Mouse (Mus musculus): ENCODE data around the gene Mylk4. TPM values are rescaled to one million over a fixed set of nuclear protein-coding genes. Genes with fewer than 3 reads are reported as not detected.

Gene Mylk4
- polyA plus RNA-seq, 1 experiment from 2014 or later, result 0.10 TPM

GRCm38 (mm10) chr13:32662041-32662440 is 121.7 kb downstream of the Mylk4 start:
- Histone ChIP-seq H3K9ac (no peak overlapping the region), H3K4me3 (no peak overlapping the region)

GRCm38 (mm10) chr13:32660294-32660693 is 123.5 kb downstream of the Mylk4 start:
- Histone ChIP-seq H3K9ac (no peak overlapping the region), H3K9me3 (no peaks in the 10 kb centered on the region), H3K27me3 (peaks cover 11% of the 10 kb centered on the region; the same call in 1 of the 2 replicates), H3K27ac (no peak overlapping the region), H3K4me3 (no peak overlapping the region), H3K4me2 (no peak overlapping the region), H3K4me1 (no peaks in the 10 kb centered on the region), H3K36me3 (no peaks in the 10 kb centered on the region)
- 66% methylated on average over 4 of the region's 4 CpGs for WGBS
- ATAC-seq (ENCODE audit: borderline replicate concordance, extremely low read depth, low FRiP score, low TSS enrichment), result no peak

More at GRCm38 (mm10) chr13:32662041-32662440, 121.7 kb downstream of the Mylk4 start:
- Histone ChIP-seq H3K4me1 (no peaks in the 10 kb centered on the region), H3K27me3 (peaks cover 27% of the 10 kb centered on the region), H3K27ac (no peak overlapping the region), H3K9me3 (no peaks in the 10 kb centered on the region), H3K36me3 (no peaks in the 10 kb centered on the region), H3K4me2 (no peak overlapping the region)
- WGBS, result 58% methylated on average over 3 of the region's 3 CpGs
- no peak for ATAC-seq (ENCODE audit: borderline replicate concordance, extremely low read depth, low FRiP score, low TSS enrichment)

GRCm38 (mm10) chr13:32659271-32659670 is 124.5 kb downstream of the Mylk4 start:
- Histone ChIP-seq H3K36me3 (no peaks in the 10 kb centered on the region), H3K4me3 (no peak overlapping the region), H3K27ac (no peak overlapping the region), H3K9me3 (no peaks in the 10 kb centered on the region), H3K4me1 (no peaks in the 10 kb centered on the region), H3K9ac (no peak overlapping the region), H3K4me2 (no peak overlapping the region), H3K27me3 (peaks cover 4% of the 10 kb centered on the region; the same call in 1 of the 2 replicates)
- WGBS, result 83% methylated on average over 5 of the region's 5 CpGs
- no peak for ATAC-seq (ENCODE audit: borderline replicate concordance, extremely low read depth, low FRiP score, low TSS enrichment)

GRCm38 (mm10) chr13:32657583-32657982 is 126.2 kb downstream of the Mylk4 start:
- no peaks in the 10 kb centered on the region for H3K27me3 ChIP-seq
- H3K9ac ChIP-seq, result no peak overlapping the region
- no peaks in the 10 kb centered on the region for H3K9me3 ChIP-seq
- no peaks in the 10 kb centered on the region for H3K36me3 ChIP-seq
- H3K4me2 ChIP-seq, result no peak overlapping the region
- ATAC-seq (ENCODE audit: borderline replicate concordance, extremely low read depth, low FRiP score, low TSS enrichment), result no peak
- no peak overlapping the region for H3K27ac ChIP-seq
- WGBS, result 55% methylated on average over 2 of the region's 2 CpGs
- no peak overlapping the region for H3K4me3 ChIP-seq
- H3K4me1 ChIP-seq, result no peaks in the 10 kb centered on the region

Other genes starting within 250 kb of the Mylk4 start
- gene Wrnip1, start 18.1 kb upstream of the Mylk4 start, polyA plus RNA-seq (2015; fragmentation: Nextera tagmentation; extraction: Ambion mirVana), result 29.9 and 30.5 TPM in 2 replicates
- gene D930007J09Rik, start 18.9 kb upstream of the Mylk4 start, polyA plus RNA-seq (2015; fragmentation: Nextera tagmentation; extraction: Ambion mirVana), result not detected in 2 replicates
- 5.8 and 8.9 TPM in 2 replicates for gene Serpinb1a, start 67.2 kb upstream of the Mylk4 start, polyA plus RNA-seq (2015; fragmentation: Nextera tagmentation; extraction: Ambion mirVana)
- not detected in 2 replicates for gene Serpinb1c, start 114.3 kb upstream of the Mylk4 start, polyA plus RNA-seq (2015; fragmentation: Nextera tagmentation; extraction: Ambion mirVana)
- 34.5 and 34.6 TPM in 2 replicates for gene Serpinb6b, start 181.3 kb upstream of the Mylk4 start, polyA plus RNA-seq (2015; fragmentation: Nextera tagmentation; extraction: Ambion mirVana)
- 32.3 and 36.3 TPM in 2 replicates for gene Serpinb9, start 219.3 kb upstream of the Mylk4 start, polyA plus RNA-seq (2015; fragmentation: Nextera tagmentation; extraction: Ambion mirVana)
- 0.15 and 0.19 TPM in 2 replicates for gene Serpinb9b, start 243.5 kb upstream of the Mylk4 start, polyA plus RNA-seq (2015; fragmentation: Nextera tagmentation; extraction: Ambion mirVana)